Mouse (Mus musculus) kidney, embryonic 14.5 days (tissue): ENCODE measurements around the gene Dscaml1. TPM values are rescaled to one million over a fixed set of nuclear protein-coding genes. Genes with fewer than 3 reads are reported as not detected.
A peak's percentile ranks its signal among the peaks of the same experiment; 100 is the strongest.

Experiments used
- ATAC-seq: fragments of 200-750 bp; cut with Nextera tagmentation; 2 replicates; pipeline ENCODE4 v1.8.0; 2017; ENCODE audit warnings: moderate number of reproducible peaks, mild to moderate bottlenecking, moderate TSS enrichment, moderate library complexity; ENCODE audit not compliant: low FRiP score, low TSS enrichment
- H3K27ac ChIP-seq: fragments of 300-500 bp; sonication (generic); 2 replicates; pipeline ENCODE4 v1.5.1; 2014; ENCODE audit warnings: low read depth, mild to moderate bottlenecking, low read length, moderate library complexity, mixed read lengths
- H3K27me3 ChIP-seq: fragments of 300-500 bp; sonication (generic); 2 replicates; pipeline ENCODE4 v1.6.1; 2014; ENCODE audit warnings: mild to moderate bottlenecking, low read length; ENCODE audit not compliant: control insufficient read depth, insufficient read depth
- H3K36me3 ChIP-seq: fragments of 300-500 bp; sonication (generic); 2 replicates; pipeline ENCODE4 v1.6.1; 2014; ENCODE audit warnings: low read length, mixed read lengths; ENCODE audit not compliant: control insufficient read depth, insufficient read depth
- H3K4me1 ChIP-seq: fragments of 300-500 bp; sonication (generic); 2 replicates; pipeline ENCODE4 v1.6.1; 2014; ENCODE audit warnings: low read length, mixed read lengths; ENCODE audit not compliant: control insufficient read depth, insufficient read depth
- H3K4me2 ChIP-seq: fragments of 300-500 bp; sonication (generic); replicated peaks from 2 replicates; pipeline ENCODE4 v1.6.1; 2014; ENCODE audit warnings: low read depth, mild to moderate bottlenecking, low read length
- H3K4me3 ChIP-seq: fragments of 300-500 bp; sonication (generic); 2 replicates; pipeline ENCODE4 v1.5.1; 2014; ENCODE audit warnings: mild to moderate bottlenecking, low read length
- H3K9ac ChIP-seq: fragments of 300-500 bp; sonication (generic); 2 replicates; pipeline ENCODE4 v1.6.1; 2014; ENCODE audit warnings: low read depth, mild to moderate bottlenecking, low read length, moderate library complexity
- H3K9me3 ChIP-seq: fragments of 300-500 bp; sonication (generic); 2 replicates; pipeline ENCODE4 v1.6.1; 2016; ENCODE audit warnings: low read length; ENCODE audit not compliant: control insufficient read depth
- WGBS: fragments of 180-500 bp; shearing (Covaris S2); extraction: QIAGEN DNeasy Blood & Tissue Kit; methylation state at CpG from one replicate; pipeline ENCODE4 v1.1.7; 2014; 5-methylcytosine and 5-hydroxymethylcytosine counted together
- polyA plus RNA-seq: library from polyadenylated mRNA; unstranded; fragments of >200 nt; fragmentation: Nextera tagmentation; extraction: Ambion mirVana; gene quantifications from 2 replicates; pipeline ENCODE4 v1.2.1, GENCODE M21; 2014

Dscaml1 gene
- polyA plus RNA-seq, 1 experiment from 2014 or later: 0.23 TPM

- Histone ChIP-seq H3K9ac (no peak overlapping the region), H3K4me2 (no peak overlapping the region), H3K9me3 (no peaks in the 10 kb centered on the region), H3K4me1 (no peaks in the 10 kb centered on the region), H3K36me3 (no peaks in the 10 kb centered on the region), H3K27ac (no peak overlapping the region), H3K27me3 (no peaks in the 10 kb centered on the region), H3K4me3 (no peak overlapping the region)
- WGBS: 53% methylated on average over 4 of the region's 4 CpGs
- ATAC-seq: no peak
Measured at GRCm38 (mm10) chr9:45599377-45599776, 172.9 kb downstream of the Dscaml1 start.

DNA sequence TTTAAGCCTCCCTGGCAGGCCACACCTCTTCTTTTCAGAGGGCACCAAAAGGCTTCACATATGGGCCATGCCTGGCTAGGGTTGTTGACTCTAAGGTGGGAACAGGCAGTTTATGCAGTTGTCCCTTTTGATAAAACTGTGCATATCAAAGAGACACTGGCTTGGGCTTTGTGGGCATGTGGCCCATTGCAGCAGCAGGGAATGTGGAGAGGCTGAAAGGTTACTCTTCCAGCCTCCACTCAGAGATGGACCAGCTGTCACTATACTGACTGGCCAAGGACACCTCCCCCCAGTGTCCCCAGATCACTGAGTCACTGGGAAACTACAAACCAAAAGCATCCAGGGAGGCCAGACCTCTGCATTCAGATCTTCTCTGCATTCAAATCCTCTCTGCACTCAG lies 180.9 kb downstream of the Dscaml1 start:
- no peak overlapping the region for H3K27ac ChIP-seq
- ATAC-seq: no peak
- no peak overlapping the region for H3K4me2 ChIP-seq
- H3K27me3 ChIP-seq: no peaks in the 10 kb centered on the region
- no peak overlapping the region for H3K9ac ChIP-seq
- no peak overlapping the region for H3K4me3 ChIP-seq
- peaks cover 11% of the 10 kb centered on the region; the same call in 1 of the 2 replicates for H3K4me1 ChIP-seq
- no peaks in the 10 kb centered on the region for H3K36me3 ChIP-seq
- H3K9me3 ChIP-seq: no peaks in the 10 kb centered on the region

DNA sequence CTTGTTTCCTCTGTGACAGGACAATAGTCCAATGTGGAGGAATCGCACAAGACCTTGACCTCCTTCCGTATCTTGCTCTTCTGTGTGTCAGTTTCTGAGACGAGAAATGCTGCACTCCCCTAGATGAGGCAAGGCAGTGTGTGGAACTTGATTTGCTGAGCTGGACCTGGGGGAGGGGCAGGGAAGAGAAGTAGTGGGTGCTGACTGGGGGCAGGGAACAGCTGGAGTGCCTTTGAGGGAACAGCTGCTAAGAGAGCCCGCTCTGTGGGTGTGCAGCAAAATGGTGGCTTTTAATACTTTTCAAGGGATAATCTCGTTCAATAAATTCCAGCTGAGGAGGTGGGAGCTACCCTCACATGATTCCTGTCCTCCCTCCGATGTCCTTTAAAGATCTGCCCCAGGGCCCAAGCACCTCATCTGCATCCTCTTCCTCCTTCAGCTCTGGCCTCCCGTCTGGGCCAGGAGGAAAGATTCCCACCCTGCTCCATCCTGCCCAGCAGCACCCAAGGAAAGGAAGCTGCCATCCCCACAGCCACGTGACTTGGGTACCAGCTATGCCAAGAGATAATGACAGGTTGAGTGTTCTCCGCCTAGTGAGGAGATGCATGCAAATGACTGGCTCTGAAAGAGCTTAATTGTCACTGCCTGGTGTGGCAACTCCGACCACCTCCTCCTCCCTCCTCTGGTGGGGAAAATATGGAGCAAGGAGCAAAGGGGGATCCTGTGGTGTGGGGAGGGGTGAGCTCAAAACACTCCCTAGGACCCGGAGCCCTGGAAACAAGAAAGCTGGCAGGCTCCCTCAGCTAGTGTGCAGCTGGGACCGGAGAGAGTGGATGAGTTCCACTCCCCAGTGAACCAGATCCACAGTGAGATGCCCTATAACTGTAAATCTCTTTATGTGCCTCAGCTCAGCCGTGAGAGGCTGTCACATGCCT lies 181.9 kb downstream of the Dscaml1 start:
- H3K36me3 ChIP-seq: no peaks in the 10 kb centered on the region
- H3K4me2 ChIP-seq: no peak overlapping the region
- H3K27ac ChIP-seq: no peak overlapping the region
- no peak overlapping the region for H3K4me3 ChIP-seq
- no peaks in the 10 kb centered on the region for H3K27me3 ChIP-seq
- 26% methylated on average over 13 of the region's 13 CpGs for WGBS
- no peaks in the 10 kb centered on the region for H3K9me3 ChIP-seq
- H3K4me1 ChIP-seq: peaks cover 11% of the 10 kb centered on the region; the same call in 1 of the 2 replicates
- H3K9ac ChIP-seq: no peak overlapping the region
- peak; percentile 71 for ATAC-seq

DNA sequence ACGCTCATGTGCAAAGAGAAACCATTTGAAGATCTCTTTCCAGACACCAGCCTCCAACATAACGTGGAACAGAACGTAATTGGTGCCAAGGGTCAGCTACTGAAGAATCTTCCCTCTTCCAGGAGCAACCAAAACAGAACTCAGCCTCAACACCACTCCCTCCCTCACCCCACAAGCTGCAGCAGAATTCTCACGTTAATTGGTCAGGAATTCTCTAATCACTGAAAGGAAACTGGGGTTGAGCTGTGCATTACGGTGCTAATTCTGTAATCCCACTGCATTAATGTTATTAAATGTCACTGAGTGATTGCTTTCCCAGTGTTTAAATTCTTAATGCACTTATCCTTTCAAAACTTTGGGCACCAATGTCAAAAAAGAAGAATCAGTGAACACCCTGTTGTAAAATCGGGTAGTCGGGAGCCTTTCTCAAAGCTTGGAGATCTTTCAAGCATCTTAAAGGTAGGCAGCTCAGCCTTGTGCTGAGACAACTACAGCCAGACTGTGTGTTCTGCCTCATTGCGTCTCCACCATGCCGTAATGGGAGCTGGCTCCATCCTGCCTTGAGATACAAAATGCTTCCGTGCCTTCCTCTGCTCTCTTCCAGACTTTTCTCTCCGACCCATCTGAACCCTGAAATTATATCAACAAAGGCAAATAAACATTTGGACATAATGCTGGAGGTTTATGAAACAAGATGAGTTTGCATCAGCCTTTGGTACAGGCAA lies 184.1 kb downstream of the Dscaml1 start:
- no peaks in the 10 kb centered on the region for H3K9me3 ChIP-seq
- no peak overlapping the region for H3K27ac ChIP-seq
- 66% methylated on average over 11 of the region's 11 CpGs for WGBS
- H3K4me1 ChIP-seq: peaks cover 11% of the 10 kb centered on the region; the same call in 1 of the 2 replicates
- ATAC-seq: no peak
- no peaks in the 10 kb centered on the region for H3K27me3 ChIP-seq
- H3K4me2 ChIP-seq: no peak overlapping the region
- no peak overlapping the region for H3K9ac ChIP-seq
- H3K36me3 ChIP-seq: no peaks in the 10 kb centered on the region
- no peak overlapping the region for H3K4me3 ChIP-seq

DNA sequence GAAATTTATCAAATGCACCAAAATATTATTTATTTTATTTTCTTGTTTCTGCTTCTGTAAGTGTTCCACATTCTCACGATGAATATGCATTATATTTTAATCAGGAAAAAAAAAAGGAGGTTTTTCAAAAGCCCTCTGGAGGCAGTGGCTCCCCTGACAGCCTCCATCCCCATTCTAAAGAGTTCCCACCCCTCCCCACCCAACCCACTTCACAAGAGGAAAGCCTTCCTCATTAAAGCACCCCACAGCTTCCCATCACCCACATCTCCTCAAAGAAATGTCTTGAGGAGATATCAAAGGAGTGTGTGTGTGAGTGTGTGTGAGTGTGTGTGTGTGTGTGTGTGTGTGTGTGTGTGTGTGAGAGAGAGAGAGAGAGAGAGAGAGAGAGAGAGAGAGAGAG lies 188.2 kb downstream of the Dscaml1 start:
- 74% methylated on average over 1 of the region's 1 CpGs for WGBS
- ATAC-seq: no peak
- no peak overlapping the region for H3K27ac ChIP-seq
- H3K36me3 ChIP-seq: no peaks in the 10 kb centered on the region
- H3K27me3 ChIP-seq: no peaks in the 10 kb centered on the region
- H3K4me3 ChIP-seq: no peak overlapping the region
- no peak overlapping the region for H3K9ac ChIP-seq
- H3K4me2 ChIP-seq: no peak overlapping the region
- no peaks in the 10 kb centered on the region for H3K9me3 ChIP-seq
- H3K4me1 ChIP-seq: no peaks in the 10 kb centered on the region

GRCm38 (mm10) chr9:45617889-45618288 lies 191.5 kb downstream of the Dscaml1 start:
- H3K9me3 ChIP-seq: no peaks in the 10 kb centered on the region
- H3K4me1 ChIP-seq: no peaks in the 10 kb centered on the region
- no peak overlapping the region for H3K4me3 ChIP-seq
- H3K9ac ChIP-seq: no peak overlapping the region
- no peaks in the 10 kb centered on the region for H3K27me3 ChIP-seq
- H3K27ac ChIP-seq: no peak overlapping the region
- H3K36me3 ChIP-seq: no peaks in the 10 kb centered on the region
- no peak overlapping the region for H3K4me2 ChIP-seq
- ATAC-seq: no peak
- WGBS: 63% methylated on average over 10 of the region's 10 CpGs

GRCm38 (mm10) chr9:45618443-45618842 lies 192.0 kb downstream of the Dscaml1 start:
- no peak for ATAC-seq

GRCm38 (mm10) chr9:45620049-45620448 lies 193.6 kb downstream of the Dscaml1 start:
- no peaks in the 10 kb centered on the region for H3K27me3 ChIP-seq
- no peak overlapping the region for H3K27ac ChIP-seq
- 46% methylated on average over 9 of the region's 9 CpGs for WGBS
- no peak overlapping the region for H3K9ac ChIP-seq
- H3K4me1 ChIP-seq: no peaks in the 10 kb centered on the region
- no peaks in the 10 kb centered on the region for H3K9me3 ChIP-seq
- no peak overlapping the region for H3K4me3 ChIP-seq
- H3K36me3 ChIP-seq: no peaks in the 10 kb centered on the region
- H3K4me2 ChIP-seq: no peak overlapping the region
- no peak for ATAC-seq

More at GRCm38 (mm10) chr9:45618443-45618842, 192.0 kb downstream of the Dscaml1 start:
- Histone ChIP-seq H3K36me3 (no peaks in the 10 kb centered on the region), H3K4me3 (no peak overlapping the region), H3K9ac (no peak overlapping the region), H3K4me2 (no peak overlapping the region), H3K27ac (no peak overlapping the region), H3K27me3 (no peaks in the 10 kb centered on the region), H3K4me1 (no peaks in the 10 kb centered on the region), H3K9me3 (no peaks in the 10 kb centered on the region)
- WGBS: 78% methylated on average over 7 of the region's 7 CpGs

DNA sequence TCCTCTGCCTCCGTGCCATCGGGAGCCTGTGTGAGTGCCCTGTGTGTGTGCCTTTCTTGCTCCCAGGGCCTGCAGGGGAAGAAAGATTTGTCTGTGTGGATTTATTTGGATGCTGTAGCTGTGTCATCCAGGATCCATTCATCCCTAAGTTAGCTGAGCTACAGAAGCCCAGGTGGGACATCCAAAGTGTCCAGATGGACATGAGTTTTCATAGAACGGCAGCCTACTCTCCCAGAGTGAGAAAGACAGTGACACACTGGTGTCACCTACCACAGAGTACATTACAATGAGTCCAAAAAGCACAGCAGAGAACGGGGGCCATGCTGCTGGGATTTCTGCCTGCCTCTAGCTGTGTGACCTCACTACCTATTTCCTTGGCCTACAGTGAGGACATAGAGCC lies 194.5 kb downstream of the Dscaml1 start:
- Histone ChIP-seq H3K9me3 (no peaks in the 10 kb centered on the region), H3K4me2 (no peak overlapping the region), H3K4me1 (no peaks in the 10 kb centered on the region), H3K27me3 (no peaks in the 10 kb centered on the region), H3K36me3 (no peaks in the 10 kb centered on the region), H3K27ac (no peak overlapping the region), H3K4me3 (no peak overlapping the region), H3K9ac (no peak overlapping the region)
- 89% methylated on average over 4 of the region's 4 CpGs for WGBS
- ATAC-seq: no peak
